Mouse (Mus musculus) cortical plate, adult 2 months (tissue): ENCODE results near the gene Gm16253.

Source experiments
- CTCF ChIP-seq: fragments of 200-500 bp; IDR thresholded peaks from 2 replicates; pipeline ENCODE4 v1.5.1; 2011; ENCODE audit warnings: mild to moderate bottlenecking, control low read depth, low read length; ENCODE audit not compliant: insufficient read depth; ENCODE audit errors: extremely low read depth
- POLR2A ChIP-seq: fragments of 200-500 bp; IDR thresholded peaks from 2 replicates; pipeline ENCODE4 v1.6.1; 2011; ENCODE audit warnings: mild to moderate bottlenecking, low read length, control low read depth; ENCODE audit not compliant: insufficient read depth; ENCODE audit errors: extremely low read depth

DNA sequence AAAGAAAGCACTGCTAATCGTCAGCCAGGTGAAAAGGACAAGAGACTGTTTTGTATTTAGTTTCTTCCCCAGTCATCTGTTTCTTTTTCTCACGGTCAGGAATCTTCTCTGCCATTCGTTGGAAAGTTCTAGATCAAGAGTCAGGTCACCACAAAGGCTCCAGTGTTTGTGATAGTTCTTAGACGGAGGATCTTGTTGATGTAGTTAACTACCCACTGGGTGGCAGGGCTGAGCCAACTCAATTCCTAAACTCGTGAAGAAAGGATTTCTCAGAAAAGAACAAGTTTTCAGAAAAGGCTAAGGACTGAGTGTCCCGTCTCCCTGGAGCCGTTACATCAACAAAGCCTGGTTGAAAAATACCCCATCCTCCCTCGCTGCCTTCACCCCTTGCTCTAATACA, 25.6 kb upstream of the Gm16253 start:
- TF ChIP-seq CTCF = peak; percentile 63
- no peak for TF ChIP-seq POLR2A
